Mouse (Mus musculus): Measurements from ENCODE around the gene Cactin. TPM values are rescaled to one million over a fixed set of nuclear protein-coding genes. Genes with fewer than 3 reads are reported as not detected.

Cactin gene
- polyA plus RNA-seq, 1 experiment from 2014 or later = 40.7 TPM

DNA sequence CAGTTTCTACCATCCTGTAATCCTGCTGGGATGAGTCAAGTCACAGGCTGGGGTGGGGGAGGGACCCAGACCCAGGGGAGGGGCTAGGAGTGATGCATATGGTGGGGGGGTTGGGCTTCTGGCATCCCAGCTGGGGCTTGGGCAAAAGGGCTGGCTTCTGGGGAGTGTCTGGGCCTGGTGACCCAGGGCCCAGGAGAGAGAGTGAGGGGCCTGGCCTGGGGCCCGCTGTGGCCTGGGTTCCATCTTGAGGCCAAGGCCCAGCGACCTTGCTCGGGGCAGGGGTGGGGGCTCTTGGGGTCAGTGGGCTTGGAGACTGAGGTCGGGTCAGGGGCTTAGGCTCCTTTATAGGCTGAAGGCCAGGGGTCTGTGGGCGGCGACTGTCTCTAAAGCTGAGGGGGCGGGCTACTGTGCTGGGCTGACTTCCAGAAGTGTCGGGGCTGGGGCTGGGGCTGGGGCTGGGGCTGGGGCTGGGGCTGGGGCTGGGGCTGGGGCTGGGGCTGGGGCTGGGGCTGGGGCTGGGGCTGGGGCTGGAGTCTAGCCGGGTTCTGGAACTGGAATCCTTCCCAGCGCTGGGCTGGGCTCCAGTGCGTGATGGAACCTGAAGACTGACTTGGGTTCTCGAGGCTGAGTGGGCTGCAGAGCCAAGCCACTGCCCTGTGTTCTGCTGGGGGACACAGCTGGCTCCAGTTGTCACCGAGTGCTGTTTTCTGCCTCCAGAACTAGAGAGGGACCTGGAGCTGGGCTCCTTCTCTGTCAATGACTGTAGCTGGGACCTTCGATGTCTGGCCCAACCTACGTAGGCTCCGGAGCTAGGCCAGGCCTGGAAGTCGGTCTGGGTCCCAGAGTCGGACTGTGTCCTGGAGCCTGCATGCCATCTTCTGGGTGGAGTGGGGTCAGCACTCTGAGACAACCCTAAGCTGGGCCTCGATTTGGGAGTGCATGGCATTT, 14.8 kb downstream of the Cactin start:
- Histone ChIP-seq H3K4me3 (no peak overlapping the region), H3K4me2 (replicated peaks) (no peak overlapping the region), H3K4me1 (peaks cover 7% of the 10 kb centered on the region), H3K9me3 (no peaks in the 10 kb centered on the region), H3K36me3 (no peaks in the 10 kb centered on the region), H3K27me3 (peaks cover 24% of the 10 kb centered on the region), H3K27ac (replicated peaks) (no peak overlapping the region), H3K9ac (replicated peaks) (no peak overlapping the region)
- no peak for ATAC-seq (replicated peaks)
- WGBS = 41% methylated on average over 19 of the region's 19 CpGs

DNA sequence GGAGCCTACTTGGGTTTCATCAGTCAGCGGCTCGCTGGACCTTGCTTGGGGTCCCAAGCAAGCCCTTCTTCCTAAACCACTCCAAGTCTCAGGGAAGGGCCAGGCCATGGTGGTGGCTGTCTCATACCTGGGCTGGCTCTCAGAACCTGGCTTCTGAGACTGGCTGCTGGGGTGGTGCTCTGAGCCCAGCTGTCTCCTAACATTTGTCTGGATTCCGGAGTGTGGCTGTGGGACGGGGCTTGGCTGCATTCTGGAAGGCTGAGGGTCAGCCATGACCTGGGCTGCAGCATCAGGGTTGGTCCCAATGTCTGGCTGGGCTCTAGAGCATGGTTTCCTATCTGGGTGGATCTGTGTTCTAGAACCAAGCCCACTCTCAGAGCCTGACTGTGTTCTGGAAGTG, 15.7 kb downstream of the Cactin start:
- WGBS = 95% methylated on average over 4 of the region's 4 CpGs
- Histone ChIP-seq H3K9me3 (no peaks in the 10 kb centered on the region), H3K27me3 (peaks cover 32% of the 10 kb centered on the region)

DNA sequence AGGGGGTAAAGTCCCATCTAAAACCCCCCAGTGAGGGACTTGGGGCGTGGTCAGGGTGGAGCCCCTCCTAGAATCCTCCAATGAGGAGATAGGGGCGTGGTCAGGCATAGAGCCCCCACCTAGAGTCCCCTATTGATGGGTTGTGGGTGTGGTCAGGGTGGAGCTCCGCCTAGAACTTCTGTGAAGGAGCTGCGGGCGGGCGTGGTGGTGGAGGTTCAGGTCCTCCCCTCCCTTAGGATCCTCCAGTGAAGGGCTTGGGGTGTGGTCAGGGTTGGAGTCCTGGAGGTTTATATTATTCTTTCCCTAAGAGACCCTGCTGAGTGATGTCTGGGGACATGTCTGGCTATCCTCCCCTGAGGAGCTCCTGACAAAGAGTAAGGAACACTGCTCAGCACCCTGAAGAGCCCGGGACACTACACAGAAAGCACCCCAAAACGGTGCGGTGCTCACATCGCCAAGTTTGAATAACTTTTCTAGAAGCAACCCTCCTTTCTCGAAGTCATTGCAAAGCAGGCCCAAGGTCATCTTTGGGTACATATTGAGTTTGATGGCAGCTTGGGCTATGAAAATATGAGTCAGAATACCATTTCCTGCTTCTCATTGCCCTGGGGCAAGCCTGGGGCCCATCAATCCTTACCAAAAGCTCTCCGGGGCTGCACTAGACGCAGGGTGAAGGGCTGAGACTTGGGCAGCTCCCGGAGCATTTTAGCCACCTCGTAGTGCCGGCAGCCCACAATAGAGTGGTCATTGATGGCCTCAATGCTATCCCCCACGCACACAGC, 19.8 kb downstream of the Cactin start:
- Histone ChIP-seq H3K9ac (replicated peaks) (no peak overlapping the region), H3K4me2 (replicated peaks) (no peak overlapping the region), H3K4me3 (no peak overlapping the region), H3K4me1 (peaks cover 9% of the 10 kb centered on the region), H3K9me3 (no peaks in the 10 kb centered on the region), H3K27ac (replicated peaks) (no peak overlapping the region), H3K36me3 (no peaks in the 10 kb centered on the region), H3K27me3 (peaks cover 52% of the 10 kb centered on the region)
- 39% methylated on average over 17 of the region's 17 CpGs for WGBS
- no peak for ATAC-seq (replicated peaks)

More for the DNA sequence above, 15.7 kb downstream of the Cactin start:
- Histone ChIP-seq H3K9ac (replicated peaks) (no peak overlapping the region), H3K4me2 (replicated peaks) (no peak overlapping the region), H3K4me1 (peaks cover 7% of the 10 kb centered on the region), H3K36me3 (no peaks in the 10 kb centered on the region), H3K4me3 (no peak overlapping the region), H3K27ac (replicated peaks) (no peak overlapping the region)
- ATAC-seq (replicated peaks) = no peak

DNA sequence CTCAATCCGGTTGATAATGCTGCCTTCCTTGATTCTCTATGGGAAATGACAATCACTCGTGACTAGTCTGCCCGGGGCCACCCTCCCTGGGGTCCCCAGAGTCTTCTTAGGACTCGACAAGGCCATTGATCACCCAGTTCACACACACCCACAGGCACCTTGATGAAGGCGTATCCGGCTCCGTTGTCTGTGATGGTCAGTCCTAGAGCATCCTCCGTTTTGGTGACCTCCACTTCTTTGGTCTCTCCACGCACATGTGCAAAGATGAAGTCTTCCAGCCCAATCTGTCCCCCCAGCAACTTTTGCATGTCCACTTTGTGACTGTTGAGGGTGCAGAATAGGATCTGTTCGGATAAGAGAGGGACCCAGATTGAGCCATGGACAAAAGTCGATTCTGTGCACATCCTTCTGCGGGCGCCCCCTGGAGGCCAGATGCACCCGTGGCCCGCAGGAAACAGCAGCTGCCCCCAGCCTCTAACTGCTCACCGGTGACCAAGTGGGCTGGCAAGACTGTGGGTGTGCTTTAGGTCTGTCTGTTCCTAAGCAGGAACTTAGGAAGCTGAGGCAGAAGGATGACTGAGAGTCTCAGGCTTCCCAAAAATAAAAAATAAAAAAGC, 20.5 kb downstream of the Cactin start:
- Histone ChIP-seq H3K36me3 (no peaks in the 10 kb centered on the region), H3K27me3 (peaks cover 56% of the 10 kb centered on the region), H3K27ac (replicated peaks) (no peak overlapping the region), H3K4me2 (replicated peaks) (no peak overlapping the region), H3K4me3 (no peak overlapping the region), H3K9me3 (no peaks in the 10 kb centered on the region), H3K9ac (replicated peaks) (no peak overlapping the region), H3K4me1 (peaks cover 10% of the 10 kb centered on the region)
- 33% methylated on average over 16 of the region's 16 CpGs for WGBS
- no peak for ATAC-seq (replicated peaks)

DNA sequence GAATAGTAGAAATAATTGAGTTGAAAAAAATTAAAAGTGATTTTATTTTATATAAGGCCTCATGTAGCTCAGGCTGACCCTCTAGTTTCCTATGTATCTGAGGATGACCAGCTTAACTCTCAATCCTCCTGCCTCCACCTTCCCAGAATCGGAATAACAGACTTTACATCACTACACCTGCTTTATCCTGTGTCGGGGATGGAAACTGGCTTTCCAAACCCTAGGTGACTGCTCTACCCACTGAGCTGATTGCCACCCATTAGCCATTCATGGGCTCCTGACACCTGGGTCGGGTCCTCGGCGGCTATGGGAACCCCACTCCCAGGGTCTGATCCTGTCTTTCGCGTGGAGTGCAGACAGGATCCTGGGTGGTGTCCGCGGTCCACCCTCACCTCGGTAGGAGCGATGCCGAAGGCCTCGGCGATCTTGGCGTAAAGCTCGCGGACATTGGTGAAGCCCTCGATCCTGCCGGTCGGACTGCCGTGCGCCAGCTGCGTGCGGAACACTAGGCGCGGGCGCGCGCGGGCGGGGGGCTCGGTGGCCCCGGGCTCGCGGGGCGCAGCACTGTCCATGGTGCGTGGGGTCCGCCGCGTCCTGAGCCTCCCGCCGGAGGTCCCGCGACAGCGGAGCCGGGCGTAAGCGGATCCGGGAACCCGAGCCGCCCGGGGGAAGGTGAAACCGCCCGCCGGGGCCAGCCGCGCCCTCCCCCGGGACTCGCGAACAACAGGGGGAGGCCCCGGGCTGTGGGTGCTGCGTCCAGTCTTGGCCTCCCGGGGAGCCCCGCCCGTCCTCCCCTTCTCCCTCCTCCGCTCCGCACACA, 22.0 kb downstream of the Cactin start, which contains the start of gene Gipc3:
Gipc3 (minus strand) TSS at position 581 of the 820 bp plus-strand sequence.
- H3K27me3 ChIP-seq = peaks cover 56% of the 10 kb centered on the region
- peak within 1 kb of the TSS; percentile 42 for H3K4me3 ChIP-seq
- H3K27ac ChIP-seq (replicated peaks) = no peak within 1 kb of the TSS
- WGBS = 4% methylated on average over 61 of the region's 67 CpGs
- no peaks in the 10 kb centered on the region for H3K36me3 ChIP-seq
- H3K9me3 ChIP-seq = no peaks in the 10 kb centered on the region
- peaks cover 18% of the 10 kb centered on the region for H3K4me1 ChIP-seq
- no peak for ATAC-seq (replicated peaks)
- peak within 1 kb of the TSS; percentile 60 for H3K4me2 ChIP-seq (replicated peaks)
- H3K9ac ChIP-seq (replicated peaks) = peak within 1 kb of the TSS; percentile 32

DNA sequence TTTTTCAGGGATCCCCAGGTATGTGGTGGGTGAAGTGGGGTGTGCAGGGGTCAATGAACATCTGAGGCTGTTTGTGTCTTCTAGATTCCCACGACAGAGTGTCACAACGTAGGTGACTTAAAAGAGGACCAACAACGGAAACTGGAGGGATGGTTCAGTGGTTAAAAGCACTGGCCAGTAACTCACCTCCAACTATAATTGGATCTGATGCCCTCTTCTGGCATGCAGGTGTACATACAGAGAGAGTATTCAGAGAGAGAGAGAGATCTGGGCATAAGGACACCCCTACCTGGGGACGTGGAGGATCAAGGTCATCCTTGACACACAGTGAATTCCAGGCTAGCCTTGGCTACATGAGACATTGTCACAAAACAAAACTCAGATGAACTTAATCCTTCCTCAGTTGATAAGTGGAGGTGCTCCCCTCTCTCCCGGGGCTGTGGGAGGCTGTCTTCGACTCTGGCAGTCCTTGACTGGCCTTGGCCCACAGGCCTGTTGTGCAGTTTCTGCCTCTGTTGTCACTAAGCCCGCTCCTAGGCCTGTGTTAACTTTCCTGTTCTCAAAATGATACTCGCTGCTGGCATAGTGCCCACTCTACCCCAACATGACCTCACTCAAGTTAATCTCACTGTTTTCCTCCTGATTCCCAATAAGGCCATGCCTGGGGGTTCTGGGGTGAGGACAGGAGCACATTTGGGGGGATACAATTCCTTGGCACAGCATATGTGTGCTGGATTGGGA, 23.7 kb downstream of the Cactin start:
- Histone ChIP-seq H3K4me2 (replicated peaks) (no peak overlapping the region), H3K4me1 (peaks cover 23% of the 10 kb centered on the region), H3K4me3 (no peak overlapping the region), H3K36me3 (no peaks in the 10 kb centered on the region), H3K27me3 (peaks cover 56% of the 10 kb centered on the region), H3K9me3 (no peaks in the 10 kb centered on the region), H3K27ac (replicated peaks) (no peak overlapping the region), H3K9ac (replicated peaks) (no peak overlapping the region)
- ATAC-seq (replicated peaks) = no peak
- WGBS = 57% methylated on average over 8 of the region's 8 CpGs

DNA sequence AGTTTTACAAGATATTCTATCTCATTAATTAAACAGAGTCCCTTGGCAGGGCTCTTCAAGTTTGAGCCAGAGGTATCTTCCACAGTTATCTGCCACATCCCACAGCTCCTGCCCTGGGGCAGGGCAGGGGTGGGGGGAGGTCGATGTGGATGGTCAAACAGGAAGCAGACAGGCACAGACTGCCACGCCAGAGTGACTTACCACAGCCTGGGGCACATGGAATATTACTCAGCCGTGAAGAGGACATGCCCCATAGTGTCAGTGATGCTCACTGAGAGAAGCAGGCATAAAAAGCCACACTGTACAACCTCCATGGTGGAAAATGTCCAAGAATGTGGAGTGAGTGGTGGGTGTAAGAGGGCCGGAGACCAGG, 24.2 kb downstream of the Cactin start:
- Histone ChIP-seq H3K4me1 (peaks cover 29% of the 10 kb centered on the region), H3K9me3 (no peaks in the 10 kb centered on the region), H3K4me3 (no peak overlapping the region), H3K9ac (replicated peaks) (no peak overlapping the region), H3K27me3 (peaks cover 56% of the 10 kb centered on the region), H3K4me2 (replicated peaks) (no peak overlapping the region), H3K36me3 (no peaks in the 10 kb centered on the region), H3K27ac (replicated peaks) (no peak overlapping the region)
- 85% methylated on average over 4 of the region's 4 CpGs for WGBS
- ATAC-seq (replicated peaks) = no peak

DNA sequence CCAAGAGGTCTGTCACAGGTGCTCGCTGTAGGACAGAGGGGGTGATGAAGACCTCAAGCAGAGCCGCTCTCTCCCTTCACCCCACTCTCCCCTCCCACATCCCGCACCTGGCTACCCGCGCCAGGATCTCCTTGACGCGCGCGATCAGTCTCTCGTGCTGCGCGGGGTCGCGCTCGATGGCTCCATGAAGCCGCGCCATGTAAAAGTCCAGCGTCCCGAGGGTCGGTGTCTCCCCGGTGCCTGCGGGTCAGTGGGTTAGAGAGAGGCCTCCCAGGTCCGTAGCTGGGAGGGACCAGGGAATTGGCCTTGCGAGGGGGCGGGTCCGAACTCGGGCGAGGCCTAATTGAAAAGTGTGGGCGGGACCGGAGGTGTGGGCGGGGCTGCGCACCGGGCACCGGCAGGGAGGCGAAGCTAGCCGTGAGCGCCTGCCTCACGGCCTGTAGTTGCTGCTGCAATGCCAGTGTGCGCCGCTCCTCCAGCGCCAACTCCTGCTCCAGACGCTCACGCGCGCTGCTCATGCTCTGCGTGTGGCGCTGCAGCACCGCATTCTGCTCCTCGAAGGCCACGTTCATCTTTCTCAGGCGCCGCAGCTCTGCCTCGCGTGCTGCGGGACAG, 25.7 kb downstream of the Cactin start:
- Histone ChIP-seq H3K27me3 (peaks cover 44% of the 10 kb centered on the region), H3K4me1 (peaks cover 29% of the 10 kb centered on the region), H3K4me3 (peak overlapping the region; percentile 33), H3K9ac (replicated peaks) (peak overlapping the region; percentile 29; the same call in 1 of the 2 replicates), H3K27ac (replicated peaks) (no peak overlapping the region), H3K9me3 (no peaks in the 10 kb centered on the region), H3K36me3 (no peaks in the 10 kb centered on the region), H3K4me2 (replicated peaks) (peak overlapping the region; percentile 49)
- ATAC-seq (replicated peaks) = no peak
- 5% methylated on average over 55 of the region's 55 CpGs for WGBS

DNA sequence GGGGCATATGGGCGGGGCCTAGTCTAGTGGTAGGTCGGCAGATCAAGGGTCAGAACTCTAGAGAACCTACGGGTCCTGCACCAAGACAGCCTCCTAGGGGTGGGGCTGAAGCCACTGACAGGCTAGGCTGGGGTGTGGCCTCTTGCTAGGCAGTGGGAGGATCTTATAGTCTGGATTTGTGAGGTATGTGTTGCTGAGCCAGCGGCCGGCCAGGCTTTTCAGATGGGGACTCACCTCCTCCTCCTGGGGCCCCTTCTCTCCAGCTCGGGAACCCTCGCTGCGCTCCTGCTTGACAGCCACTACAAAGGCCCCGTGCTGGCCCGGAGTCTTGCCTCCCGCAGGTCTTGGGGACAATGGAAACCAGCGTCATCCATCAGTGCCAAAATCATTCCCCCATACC, 28.2 kb downstream of the Cactin start:
- WGBS = 7% methylated on average over 12 of the region's 12 CpGs
- Histone ChIP-seq H3K27ac (replicated peaks) (no peak overlapping the region), H3K4me1 (peaks cover 21% of the 10 kb centered on the region), H3K9ac (replicated peaks) (peak overlapping the region; percentile 63; the same call in 1 of the 2 replicates), H3K4me2 (replicated peaks) (peak overlapping the region; percentile 85), H3K9me3 (no peaks in the 10 kb centered on the region), H3K27me3 (peaks cover 19% of the 10 kb centered on the region; the same call in 1 of the 2 replicates), H3K4me3 (peak overlapping the region; percentile 74), H3K36me3 (no peaks in the 10 kb centered on the region)
- no peak for ATAC-seq (replicated peaks)

DNA sequence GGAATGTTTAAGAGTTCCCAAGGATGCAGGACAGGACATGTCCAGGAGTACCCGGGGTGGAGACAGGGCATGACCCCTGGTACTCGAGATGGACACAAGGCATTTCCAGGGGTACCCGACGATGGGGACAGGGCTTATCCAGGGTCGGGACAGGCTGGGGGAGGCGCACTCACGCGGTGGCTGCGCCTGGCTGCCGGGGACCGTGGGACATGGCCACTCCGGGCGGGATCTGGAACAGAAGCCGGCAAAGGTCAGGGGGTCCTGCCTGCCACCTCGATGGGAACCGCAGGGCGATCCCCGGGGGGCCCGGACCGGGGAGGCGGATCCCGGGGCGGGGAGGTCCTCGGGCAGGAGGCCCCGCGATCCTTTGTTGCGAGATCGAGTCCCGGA, 29.1 kb downstream of the Cactin start:
- peak; percentile 20 for ATAC-seq (replicated peaks)
- no peaks in the 10 kb centered on the region for H3K9me3 ChIP-seq
- peak overlapping the region; percentile 63 for H3K9ac ChIP-seq (replicated peaks)
- H3K4me3 ChIP-seq = peak overlapping the region; percentile 74
- WGBS = 1% methylated on average over 27 of the region's 29 CpGs
- no peak overlapping the region for H3K27ac ChIP-seq (replicated peaks)
- H3K36me3 ChIP-seq = no peaks in the 10 kb centered on the region
- H3K27me3 ChIP-seq = peaks cover 11% of the 10 kb centered on the region; the same call in 1 of the 2 replicates
- peaks cover 21% of the 10 kb centered on the region for H3K4me1 ChIP-seq
- peak overlapping the region; percentile 85 for H3K4me2 ChIP-seq (replicated peaks)

Measured in forebrain, embryonic 15.5 days (tissue).